Mouse (Mus musculus) neutrophil, adult 59 days (primary cell): ENCODE results near the gene Syt13. TPM values are rescaled to one million over a fixed set of nuclear protein-coding genes. Genes with fewer than 3 reads are reported as not detected.

Source experiments
- total RNA-seq, 2 experiments: library from RNA; stranded (reverse); gene quantifications; 1 replicate in 1 of 2; 2 replicates in 1 of 2; pipeline ENCODE4 v1.2.4; 2023

Syt13 gene
- total RNA-seq, result not detected

GRCm38 (mm10) chr2:92914933-92915553 lies at the start of gene Syt13:
TSS of gene Syt13 (plus strand) at chr2:92915098.

Other genes starting within 250 kb of the Syt13 start
- gene Prdm11, start 131.1 kb downstream of the Syt13 start, total RNA-seq, result 1 to 10 TPM; 3.1 to 3.8 TPM